Mouse (Mus musculus) monocyte, adult 5-6 weeks (primary cell): ENCODE data around the gene Gnb2. TPM values are rescaled to one million over a fixed set of nuclear protein-coding genes. Genes with fewer than 3 reads are reported as not detected.

Experiments
- ATAC-seq: fragments of 153-309, 156-312 bp; replicated peaks from 2 replicates; pipeline ENCODE4 v1.8.0; 2017; ENCODE audit warnings: mild to moderate bottlenecking; ENCODE audit not compliant: low TSS enrichment, insufficient number of reproducible peaks, severe bottlenecking, poor library complexity, low FRiP score
- total RNA-seq: library from RNA; stranded (forward); fragments of 200-1000, 200-491, 200-594 nt; gene quantifications from 3 replicates; pipeline ENCODE4 v1.2.3, GENCODE M21; 2017

Gene Gnb2
- total RNA-seq, 1 experiment from 2014 or later, result 408 TPM

DNA sequence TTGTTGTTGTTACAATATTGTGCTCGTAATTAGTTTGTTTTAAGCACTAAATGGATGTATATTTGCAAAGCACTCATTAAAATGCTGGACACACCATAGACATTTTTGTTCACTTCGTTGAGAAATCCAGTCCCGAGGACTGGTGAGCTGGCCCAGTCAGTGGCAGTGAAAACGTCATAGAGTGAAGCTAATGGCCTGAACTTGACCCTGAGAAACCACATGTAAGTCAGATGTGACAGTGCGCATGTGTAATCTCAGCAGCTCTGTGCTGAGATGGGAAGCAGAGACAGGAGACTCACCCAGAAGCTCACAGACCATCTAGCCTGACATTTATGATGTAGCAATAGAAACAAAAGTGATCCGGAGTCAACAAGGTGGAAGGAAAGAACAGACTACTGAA, 11.6 kb upstream of the Gnb2 start:
- no peak for ATAC-seq

DNA sequence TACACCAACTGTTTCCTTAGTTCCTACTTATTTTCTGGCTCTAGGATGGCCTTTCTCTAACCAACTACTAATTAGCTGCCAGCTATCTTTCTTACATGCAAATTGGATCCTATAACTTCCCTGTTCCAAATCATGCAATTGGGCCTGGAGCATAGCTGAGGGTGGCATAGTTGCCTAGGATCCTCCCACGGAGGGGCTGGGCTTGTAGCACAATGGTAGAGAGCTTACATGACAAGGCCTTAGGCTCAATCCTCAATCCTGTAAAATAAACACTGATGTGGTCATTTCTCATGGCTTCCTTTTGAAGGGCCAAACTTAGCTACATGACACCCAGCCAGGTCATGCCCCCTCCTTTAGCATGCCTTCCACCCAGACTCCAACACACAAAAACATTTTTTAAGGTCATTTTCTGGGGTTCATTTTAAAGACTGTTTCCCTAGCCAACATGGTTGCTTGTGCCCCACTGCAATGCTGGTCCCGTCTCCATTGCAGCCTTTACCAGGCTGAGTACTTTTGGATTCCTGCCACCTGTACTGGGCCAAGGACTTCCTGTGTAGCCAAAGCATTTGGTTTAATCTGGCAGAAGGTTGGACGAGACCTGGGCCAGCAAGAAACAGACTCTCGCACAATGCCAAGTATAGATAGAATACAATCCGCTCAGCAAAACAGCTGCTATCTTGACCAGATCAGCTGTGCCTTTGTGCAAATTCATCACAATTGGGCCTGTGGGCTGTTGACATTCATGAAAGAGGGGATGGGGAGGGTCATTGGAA, 8.6 kb upstream of the Gnb2 start:
- no peak for ATAC-seq

DNA sequence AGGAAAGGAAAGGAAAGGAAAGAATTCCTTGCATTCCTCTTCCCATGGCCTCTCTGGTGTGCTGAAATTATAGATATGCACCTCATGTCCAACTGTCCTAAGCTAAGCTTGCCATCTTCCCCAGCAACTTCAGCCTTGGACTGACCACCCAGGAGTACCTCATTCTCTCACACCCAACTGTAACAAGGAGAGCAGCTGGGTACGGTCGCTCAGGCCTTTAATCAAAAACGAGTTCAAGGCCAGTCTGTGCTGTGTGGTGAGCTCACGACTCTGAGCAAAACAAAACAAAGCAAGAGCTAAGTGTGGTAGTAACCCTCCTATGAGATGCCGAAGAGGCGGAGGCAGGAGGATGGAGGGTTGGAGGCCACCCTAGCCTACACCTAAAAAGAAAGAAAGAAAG, 7.7 kb upstream of the Gnb2 start:
- no peak for ATAC-seq

DNA sequence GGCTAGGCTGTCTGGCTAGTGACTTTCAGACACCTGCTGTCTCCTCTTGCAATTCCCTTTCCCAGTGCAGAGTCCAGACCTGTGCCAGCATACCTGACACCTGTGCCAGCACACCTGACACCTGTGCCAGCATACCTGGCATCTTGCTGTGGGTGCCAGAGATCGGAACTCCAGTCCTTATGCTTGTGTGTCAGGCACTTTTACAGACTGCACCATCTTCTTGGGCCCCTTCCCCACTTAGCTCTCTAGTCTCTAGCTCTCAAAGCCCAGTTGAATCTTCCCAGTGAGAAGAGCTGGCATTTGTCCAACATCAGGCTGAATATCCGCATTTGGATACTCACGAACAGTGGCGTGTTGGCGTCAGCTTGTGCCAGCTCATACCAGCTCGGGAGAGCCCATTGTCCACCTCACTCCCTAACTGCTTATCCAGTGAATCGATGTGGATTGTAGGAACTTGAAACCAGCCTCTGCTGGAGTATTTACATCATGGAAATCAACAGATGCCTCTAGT, 6.0 kb upstream of the Gnb2 start:
- ATAC-seq, result no peak

DNA sequence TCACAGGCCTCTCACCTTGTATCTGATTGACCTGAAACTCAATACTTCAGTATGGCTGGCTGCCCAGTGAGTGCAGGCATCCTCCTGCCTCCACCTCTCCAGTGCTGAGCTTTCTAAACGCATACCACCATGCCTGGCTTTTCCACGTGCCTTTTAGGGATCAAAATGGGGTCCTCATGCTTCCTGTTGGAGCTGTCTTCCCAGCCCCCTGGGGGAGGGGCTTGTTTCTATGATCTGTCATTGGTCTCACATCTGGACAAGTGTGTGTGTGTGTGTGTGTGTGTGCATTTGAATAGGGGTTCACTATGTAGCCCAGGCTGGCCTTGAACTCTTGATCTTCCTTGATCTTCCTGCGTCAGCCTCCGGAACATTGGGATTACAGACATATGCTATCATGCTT, 4.2 kb upstream of the Gnb2 start:
- ATAC-seq, result no peak

DNA sequence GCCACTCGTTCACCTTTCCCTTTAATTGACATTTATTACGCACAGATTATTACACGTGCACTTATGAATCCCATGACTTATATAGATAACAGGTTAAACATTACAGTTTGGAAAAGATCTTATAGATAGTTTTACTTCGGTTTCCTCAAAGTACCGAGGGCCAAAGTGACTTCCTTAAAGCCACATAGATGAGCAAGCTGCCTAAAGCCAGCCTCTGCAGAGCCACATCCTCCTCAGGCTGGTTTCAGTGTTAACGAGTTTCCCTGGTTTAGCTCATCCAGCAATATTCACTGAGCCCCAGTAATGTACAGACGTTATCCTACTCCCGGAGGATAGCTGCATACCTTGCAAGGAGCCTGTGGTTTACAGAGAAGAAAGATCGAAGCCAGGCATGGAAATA, 2.0 kb upstream of the Gnb2 start:
- ATAC-seq, result no peak

DNA sequence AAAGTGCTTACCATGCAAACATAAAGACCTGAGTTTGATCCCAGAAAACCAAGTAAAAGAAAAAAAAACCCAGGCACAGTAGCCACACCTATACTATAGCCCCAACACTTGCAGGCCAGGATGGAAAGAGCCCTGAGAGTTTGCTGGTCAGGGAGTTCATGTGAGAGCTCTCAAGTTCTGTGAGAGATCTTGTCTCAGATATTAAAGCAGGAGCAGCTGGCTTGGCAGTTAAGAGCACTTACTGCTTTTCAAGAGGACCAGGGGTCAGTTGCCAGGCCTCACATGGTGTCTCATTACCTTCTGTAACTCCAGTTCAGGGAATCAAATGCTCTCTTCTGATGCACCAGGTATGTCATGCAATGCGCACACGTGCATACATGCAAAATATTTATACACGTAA, 1.5 kb upstream of the Gnb2 start:
- ATAC-seq, result no peak

DNA sequence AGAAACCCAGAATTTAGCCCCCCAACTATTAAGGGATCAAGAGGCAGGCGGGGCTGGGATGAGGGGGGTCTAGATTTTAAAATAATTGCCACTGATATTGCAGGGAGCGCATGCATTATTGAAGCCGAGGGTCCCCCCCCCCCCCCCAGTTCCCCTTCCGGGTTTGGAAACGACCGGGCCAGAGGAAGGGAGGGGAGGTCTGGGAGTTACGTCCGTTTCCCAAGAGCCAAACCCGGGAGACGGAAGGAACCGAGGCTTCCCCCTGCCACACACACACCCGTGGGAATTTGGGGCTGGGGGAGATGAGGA, 548 bp downstream of the Gnb2 start:
- no peak; the same call in 1 of the 2 replicates for ATAC-seq

DNA sequence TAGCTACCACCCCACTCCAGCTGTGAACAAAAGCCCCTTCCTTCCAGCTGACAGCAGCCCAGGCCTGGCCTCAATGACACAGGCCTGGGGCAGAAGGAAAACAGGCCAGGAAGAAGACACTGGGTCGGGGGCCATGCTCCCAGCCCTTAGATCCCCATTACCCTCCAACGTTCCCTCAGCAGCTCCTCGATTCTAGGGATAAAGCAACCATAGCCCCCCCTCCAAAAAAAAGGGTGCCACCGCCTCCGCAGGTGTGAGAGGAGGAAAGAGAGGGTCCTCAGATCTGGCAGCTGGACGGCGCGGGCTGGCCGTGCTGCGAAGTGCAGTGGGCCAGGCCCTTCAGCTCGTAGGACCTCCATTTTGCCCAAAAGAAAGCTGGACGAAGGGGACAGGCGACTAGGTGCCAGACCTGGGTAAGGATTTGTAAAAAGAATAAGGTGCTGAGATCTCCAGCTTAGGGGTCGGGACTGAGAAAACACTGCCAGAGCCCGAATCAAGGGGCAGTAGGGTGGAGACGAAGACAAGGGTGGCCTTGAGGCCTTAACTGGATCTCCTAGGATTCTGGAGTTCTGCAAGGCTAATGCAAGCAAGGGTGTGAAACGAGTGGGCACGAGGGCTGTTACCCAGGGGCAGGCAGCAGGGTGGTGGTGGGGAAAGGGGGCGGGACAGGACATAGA, 1.0 kb downstream of the Gnb2 start:
- no peak for ATAC-seq

DNA sequence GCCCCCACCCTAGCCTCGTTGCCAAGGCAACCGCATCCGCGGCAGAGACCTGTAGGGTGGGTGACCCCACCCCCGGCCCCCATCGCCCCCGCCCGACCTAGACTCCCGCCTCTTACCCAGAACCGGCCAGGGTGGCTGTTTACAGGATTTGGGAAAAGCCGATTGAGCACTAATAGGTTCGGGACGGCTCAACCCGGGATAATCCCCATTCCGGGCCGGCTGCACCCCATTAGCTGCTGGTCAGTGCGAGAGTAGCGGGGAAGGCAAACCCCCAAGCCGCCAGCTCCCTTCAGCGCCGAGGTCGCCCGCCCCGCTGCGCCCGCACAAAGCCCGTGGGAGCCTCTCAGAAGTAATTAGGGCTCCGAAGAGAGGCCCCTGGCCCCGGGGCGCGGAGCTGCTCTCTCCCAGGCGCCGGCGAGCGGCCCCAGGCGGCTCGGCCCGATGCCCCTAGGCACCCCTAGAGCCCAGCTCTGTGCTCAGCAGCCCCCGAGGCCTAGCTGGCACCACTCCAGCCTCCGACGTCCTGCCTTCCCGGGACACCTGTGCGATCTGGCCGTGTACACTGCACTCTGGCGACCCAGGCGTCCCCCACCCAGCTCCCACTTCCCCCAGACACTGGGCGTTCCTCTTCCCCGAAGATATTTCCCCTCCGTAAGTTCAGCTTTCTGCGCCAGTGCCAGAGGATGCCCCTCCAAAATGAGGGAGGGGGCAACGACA, 1.7 kb downstream of the Gnb2 start:
- no peak for ATAC-seq

DNA sequence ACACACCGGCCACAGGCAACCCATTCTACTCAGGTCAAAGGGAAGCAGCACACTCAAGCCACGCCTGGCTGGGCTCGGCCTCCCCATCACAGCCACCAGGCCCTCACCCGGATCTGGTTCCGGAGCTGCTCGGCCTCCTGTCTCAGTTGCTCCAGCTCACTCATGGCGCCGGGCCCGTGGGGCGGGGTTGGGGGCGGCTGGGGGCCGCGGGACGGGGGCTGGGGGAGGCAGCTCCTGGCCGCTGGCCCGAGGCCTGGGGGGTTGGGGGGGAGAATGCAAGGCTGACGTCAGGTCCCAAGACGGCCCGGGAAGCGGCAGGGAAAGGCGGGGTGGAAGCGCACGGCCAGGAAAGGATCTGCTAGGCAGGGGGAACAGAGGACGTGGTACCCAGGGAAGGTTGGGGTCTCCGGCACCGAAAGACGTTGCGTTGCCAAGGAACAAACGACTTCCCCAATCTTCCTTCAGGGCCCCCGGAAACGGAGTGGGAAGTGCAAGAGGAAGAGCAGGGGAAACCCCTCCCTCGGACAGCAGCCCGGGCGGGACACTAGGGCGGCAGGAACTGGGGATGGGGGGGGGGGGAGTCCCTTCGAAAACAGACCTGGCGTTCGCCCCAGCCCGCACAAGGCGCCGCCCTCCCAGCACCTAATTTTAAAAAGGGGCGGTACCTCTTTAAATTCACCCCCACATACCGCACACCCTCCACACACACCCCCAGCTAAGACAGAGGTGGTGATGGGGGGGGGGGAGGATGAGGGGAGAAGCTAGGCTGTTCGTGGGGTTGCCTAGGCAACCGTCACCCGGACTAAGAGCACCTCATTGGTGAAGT, 2.5 kb downstream of the Gnb2 start:
- peak; percentile 33 for ATAC-seq

DNA sequence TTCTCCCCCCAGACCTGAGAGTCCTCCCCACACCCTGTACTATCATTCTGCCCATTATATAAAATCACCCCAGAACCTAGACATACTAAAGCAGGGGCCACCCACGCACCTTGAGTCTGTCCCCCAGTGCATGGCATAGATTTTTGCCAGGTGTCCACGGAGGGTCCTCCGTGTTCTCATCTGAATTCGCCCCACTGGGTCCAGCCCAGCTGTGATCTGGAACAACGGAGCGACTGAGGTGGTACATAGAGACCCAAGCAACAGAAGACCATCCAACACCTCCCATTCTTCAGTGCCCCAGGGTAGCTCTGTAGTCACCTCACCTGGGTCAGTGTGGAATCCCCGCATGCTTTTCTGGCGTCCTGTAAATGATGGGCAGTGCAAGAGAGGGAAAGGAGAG, 3.2 kb downstream of the Gnb2 start:
- ATAC-seq, result no peak

DNA sequence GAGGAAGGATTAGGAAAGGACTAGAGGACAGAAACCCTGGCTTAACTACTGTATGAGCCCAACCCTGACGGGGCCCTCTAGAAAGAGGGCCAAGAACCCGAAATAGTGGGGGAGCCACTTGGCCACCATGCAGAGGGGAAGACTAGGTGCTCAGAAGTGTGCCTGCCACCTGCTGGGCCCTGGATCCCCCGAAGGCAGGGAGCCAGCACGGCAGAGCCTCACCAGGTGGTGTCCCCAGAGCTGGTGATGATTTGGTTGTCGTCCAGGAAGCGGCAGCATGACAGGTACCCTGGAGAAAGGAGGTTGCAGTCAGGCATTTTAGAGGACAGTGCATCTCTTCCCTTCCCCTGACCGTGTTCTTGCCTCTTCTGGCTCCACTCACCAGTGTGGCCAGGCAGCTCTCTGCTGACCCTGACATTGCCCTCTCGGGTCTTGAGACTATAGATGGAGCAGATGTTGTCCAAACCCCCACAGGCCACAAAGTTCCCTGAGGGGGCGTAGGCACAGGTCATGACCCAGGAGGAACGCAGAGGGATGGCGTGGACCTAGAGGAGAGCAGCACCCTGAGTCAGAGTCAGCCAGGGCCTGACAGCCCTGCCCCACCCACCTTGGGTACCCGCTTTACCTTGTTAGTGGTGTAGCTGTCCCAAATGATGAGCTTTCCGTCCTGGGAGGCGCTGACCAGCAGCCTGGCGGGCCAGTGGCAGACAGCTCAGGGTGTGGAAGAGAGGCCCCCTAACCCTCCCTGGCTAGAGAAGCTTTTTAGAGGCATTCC, 3.9 kb downstream of the Gnb2 start:
- ATAC-seq, result no peak

DNA sequence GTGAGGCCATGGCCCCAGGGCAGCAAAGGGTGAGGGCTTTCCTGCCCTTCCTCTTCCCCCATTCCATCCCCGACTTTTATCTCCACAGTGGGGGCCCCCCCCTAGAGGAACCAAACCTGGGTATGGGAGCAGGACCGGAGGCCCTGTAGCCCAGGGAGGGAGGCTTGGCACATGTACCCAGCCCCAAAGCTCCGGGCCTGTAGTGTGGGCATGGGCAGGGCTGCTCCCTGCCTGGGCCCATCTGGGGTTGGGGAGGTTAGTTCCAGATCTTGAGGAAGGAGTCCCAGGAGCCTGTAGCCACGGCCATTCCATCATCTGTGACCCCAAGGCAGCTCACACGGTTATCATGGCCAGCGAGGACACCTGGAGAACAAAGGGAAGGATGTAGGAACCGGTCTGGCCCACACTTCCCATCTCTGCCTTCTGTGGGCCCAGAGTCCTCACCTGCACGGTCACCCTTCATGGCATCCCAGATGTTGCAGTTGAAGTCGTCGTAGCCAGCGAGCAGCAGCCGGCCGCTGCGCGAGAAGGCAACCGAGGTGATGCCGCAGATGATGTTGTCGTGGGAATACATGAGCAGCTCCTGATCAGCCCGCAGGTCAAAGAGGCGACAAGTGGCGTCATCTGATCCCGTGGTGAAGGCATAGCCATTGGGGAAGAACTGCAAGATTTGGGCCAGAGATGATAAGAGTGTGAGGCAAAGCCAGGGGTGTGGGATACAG, 4.9 kb downstream of the Gnb2 start:
- ATAC-seq, result no peak

DNA sequence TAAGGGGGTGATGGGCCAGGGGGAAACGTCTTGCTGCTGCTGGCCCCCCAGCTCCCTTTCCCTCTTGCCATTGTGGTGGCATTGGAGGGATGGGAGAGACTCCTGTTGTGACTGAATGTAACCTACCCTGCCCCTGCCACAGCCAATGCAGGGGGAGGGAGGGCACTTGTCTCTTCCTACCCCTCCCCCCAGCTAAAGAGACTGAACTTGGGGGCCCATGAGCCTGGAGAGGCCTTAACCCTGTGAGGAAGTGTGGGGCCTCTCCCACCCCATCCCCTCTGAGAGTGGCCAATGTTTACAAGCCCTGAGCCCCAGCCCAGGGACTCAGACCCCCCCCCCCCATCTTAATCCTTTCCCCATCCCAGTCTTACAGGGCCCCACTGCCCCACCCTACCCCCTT, 5.9 kb downstream of the Gnb2 start:
- ATAC-seq, result no peak

DNA sequence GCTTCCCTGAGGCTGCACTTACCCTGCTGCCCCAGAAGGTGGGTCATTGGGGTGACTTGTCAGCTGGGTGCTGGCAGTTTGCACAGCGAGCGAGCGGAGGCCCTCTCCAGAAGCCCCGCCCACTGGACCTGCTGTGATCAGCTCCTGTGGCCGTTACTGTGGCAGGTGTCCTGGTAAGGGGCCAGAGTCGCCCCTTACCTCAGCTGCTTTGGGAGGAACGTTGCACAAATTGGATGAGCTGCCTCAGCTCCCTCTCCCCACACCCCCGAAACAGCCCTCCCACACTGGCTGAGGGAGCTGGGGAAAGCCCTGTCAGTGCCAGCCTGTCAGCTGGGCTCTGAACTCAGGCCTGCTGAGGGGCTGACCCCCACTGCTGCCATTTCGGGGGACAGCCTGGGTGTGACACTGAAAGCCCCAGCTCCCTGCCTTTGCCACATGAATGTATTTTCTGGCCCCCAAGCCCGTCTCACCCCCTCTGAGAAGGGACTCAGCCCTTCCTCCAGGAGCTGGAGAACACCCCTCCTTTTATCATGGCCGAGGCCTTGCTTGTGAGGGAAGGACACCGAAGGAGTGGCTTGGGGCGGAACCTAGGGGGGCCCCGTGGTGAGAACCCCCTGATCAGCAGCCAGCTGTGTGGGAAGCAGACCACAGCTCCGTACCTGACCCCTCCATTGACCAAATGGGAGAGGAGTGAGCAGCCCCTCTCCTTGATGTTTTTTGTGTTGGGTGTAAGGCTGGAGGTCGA, 6.9 kb downstream of the Gnb2 start:
- no peak for ATAC-seq

DNA sequence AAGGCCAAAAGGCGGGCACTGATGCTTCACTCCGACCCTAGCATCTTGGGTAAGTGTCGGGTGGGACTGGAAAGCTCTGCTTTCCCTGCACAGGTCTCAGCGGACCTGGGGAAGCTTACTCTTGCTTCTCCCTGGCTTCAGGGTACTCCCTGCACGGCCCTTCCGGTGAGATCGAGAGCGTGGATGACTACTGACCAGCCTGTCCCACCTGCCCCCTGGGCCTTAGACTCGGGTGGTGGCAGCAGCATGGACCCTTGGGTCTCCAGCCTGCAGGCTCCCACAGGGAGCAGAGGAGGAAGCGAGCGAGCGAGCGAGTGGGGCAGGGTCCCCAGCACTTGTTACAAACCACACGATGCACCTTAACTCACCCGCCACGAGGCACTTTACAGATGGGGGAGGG, 7.8 kb downstream of the Gnb2 start:
- no peak for ATAC-seq
